Mouse (Mus musculus): ENCODE results near the gene Bms1.

Gene Bms1

DNA sequence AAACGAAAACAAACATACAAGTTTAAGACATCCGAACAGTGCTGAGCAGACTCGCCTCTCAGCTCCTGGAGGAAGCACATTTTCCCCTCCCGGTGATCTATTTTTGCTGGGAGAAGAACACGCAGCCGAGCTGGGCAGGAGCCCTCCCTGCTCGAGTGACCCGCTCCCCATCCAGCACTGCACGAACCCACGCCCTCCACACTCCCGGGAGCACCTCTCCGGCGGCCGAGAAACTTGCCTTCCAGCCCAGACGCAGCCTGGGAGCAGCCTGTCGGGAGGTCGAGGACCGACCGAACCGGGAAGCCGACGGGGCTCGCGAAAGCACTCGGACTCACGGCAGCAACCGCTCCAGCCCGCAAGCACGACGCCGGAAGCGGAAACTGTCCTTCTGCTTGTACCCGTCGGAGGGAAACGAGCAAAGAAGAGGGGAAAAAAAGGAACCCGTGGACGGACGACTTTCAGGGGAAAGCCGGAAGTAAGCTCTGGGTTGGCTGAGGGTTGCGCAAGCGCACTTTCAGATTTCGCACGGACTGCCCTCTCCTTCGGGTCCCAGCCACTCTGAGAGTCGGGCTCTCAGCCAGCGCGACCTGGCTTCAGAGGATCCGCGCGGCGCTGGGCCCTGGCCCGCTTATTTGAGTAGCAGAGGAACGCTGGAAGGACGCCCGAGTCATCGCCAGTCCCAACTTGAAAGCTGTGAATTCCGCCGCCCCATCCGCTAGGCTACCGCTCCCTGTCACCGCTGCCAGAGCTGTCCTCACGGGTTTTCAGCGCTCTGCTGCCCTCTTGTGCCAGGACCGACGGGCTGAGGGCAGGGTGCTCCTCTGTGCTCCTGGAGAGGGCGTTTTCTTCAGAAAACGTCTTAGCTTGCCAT is at the start of gene Bms1:
TSS of gene Bms1 (minus strand) at position 425 of the 871 bp plus-strand sequence.
- peak; percentile 87 for DNase-seq (ENCODE audit: low spot score)

DNA sequence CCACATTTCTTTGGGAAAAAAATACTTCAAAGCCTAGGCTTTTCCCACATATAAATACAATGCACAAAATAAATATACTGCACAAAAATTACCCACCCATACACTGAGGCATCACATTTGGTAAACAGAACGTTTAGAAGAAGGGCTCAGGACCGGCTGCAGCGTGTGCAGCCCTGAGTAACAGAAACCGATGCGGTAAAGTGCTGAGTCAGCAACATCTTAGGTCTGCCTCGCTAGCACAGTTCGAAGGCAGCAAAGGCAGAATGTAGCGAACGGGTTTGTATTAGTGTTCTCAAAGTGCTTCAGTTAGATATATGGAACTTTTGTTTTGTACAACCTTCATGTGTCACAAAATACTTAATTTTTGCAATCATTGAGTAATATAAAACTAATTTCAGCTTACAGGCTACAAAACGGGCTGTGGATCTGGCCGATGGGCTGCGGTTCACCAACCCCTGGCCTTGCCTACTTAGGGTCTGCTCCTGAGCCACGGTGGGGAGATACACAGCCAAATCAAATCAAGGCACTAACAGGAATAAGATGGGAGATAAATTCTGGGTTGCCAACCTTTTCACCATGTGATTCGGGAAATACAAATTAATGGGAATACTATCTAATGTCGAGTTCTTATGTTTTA is 42.9 kb upstream of the Bms1 start:
- DNase-seq (ENCODE audit: low spot score): no peak

DNA sequence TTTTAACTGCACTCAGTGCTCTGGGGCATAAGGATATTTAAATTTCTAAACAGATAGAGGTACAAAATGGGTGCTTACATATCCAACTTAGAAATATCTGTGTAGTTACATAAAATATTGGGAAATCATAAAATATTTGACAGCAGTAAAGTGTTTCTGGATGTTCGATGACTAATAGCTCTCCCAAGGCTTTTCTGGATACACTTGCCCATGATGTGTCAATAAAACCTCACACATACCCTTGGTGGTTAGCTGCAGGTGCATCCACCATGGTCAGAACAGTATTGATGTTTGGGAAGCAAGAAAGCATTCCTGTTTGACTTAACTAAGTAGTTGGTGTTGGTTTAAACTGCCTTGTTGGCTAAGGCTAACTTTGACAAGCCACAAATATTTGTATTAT is 38.5 kb upstream of the Bms1 start:
- DNase-seq (ENCODE audit: low spot score): no peak

DNA sequence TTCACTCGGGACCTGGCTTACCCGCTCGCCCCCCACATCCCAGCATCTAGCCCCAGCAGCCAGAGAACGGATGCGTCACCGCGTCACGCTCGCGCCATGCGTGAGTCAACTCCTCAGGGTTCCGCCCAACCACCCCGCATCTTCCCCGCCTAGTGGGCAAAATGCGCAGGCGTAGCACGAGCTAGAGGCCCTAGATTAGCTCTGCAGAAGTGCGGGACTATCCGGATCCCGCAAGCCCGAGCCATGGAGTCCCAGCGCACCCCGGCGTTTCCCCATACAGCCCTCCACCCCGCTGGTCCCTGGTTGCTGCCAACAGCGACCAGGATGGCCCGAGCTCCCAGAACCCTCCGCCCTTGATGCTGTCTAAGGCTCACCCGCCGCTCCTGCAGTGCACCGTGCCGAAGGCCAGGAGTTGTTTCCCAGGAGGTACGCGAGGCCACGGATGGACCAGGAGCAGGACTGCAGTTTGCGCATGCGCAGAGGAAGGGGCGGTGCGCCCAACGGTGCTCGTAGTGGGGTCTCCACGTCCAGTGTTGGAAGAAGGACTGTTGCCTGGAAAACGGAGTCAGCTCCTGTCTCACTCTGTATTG is 35.9 kb upstream of the Bms1 start, which contains the start of gene Zfp248:
TSS of gene Zfp248 (minus strand) at position 487 of the 590 bp plus-strand sequence.
- peak; percentile 74 for DNase-seq (ENCODE audit: low spot score)

DNA sequence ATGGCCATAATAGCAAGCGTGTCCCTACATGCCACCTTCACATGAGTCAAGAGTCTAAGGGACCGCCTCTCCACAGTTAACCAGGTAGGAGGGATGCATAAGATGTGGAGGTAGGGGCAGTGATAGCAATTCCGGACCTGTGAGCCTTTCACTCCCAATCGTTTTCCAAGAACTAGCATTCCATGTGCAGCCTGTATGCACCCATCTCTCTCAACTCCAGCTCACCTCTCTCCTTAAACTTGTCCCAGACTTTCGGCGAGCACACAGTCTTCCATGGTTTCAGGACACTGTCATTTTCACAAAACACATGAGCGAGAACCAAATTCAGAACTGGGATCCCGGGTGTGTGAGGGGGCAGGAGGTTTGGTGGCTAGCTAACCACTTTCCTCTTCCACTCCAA is 35.2 kb upstream of the Bms1 start:
- DNase-seq (ENCODE audit: low spot score): peak; percentile 9

DNA sequence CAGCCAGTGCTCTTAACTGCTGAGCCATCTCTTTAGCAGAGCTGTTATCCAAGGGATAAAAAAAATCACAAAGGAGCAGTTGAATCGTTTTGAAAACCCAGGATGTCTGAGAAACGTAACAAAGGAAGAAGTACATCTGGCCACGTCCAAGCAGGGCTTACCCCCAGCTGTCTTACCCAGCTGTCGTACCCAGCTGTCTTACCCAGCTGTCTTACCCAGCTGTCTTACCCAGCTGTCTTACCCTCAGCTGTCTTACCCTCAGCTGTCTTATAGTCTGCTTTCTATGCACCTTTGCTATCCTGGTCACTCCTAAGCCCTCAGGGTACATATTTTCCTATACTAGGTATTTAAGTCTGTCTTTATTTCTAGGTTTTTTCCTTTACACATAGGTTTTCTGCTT is 12.2 kb upstream of the Bms1 start:
- no peak for DNase-seq (ENCODE audit: low spot score)

DNA sequence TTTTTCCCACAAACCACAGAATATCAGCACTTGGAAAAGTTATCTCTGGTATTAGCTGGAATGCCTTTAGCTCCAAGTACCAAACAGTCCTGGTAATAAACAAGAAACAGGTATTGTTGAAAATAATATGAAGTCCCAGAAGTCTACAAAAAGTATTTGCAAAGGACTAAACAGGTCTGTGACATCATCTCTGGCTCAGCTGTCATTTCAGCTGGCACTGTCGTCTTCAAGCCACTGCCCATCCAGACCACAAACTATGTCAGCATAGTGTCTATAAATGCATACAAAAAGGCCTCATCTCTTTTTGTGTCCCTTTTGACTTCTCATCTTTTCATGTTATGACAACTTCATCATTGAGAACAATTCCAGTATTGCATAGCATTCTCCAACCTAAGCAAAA is 7.4 kb upstream of the Bms1 start:
- DNase-seq (ENCODE audit: low spot score): no peak

DNA sequence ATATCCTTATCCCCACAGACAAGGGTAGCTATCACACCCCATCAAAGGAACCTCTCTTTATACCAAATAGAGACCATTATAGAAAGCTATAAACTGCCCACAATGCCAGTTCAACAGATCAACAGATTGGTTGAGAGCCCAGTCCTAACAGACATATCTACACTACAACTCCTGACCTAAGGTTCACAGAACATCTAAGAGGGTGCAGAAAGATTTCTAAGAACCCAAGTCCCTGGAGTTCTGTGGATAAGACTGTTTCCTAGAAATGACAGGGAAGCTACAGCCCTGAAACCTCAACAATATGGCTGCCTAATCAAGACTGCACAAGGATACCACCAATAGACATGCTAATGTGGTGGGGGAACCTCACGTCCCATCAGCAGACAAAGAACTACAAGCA is 8.8 kb downstream of the Bms1 start:
- no peak for DNase-seq (ENCODE audit: low spot score)

DNA sequence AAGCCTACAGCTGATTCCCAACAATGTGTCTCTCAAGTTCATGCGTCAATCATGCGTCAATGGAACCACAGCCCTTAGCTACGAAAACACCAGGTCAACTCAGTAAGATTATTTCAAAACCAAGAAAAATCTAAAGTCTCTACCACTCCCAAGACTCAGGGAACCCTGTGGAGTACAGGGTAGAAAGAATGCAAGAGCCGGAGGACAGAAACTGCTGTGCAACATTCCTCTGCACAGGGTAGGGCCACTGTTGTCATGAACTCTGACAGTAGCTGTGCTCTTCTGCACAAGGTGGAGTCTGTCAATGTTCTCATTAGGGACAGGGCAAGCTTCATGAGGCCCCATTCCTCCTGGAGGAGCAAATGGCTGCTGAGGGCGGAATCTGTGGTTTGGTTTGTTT is 10.8 kb downstream of the Bms1 start:
- DNase-seq (ENCODE audit: low spot score): no peak

DNA sequence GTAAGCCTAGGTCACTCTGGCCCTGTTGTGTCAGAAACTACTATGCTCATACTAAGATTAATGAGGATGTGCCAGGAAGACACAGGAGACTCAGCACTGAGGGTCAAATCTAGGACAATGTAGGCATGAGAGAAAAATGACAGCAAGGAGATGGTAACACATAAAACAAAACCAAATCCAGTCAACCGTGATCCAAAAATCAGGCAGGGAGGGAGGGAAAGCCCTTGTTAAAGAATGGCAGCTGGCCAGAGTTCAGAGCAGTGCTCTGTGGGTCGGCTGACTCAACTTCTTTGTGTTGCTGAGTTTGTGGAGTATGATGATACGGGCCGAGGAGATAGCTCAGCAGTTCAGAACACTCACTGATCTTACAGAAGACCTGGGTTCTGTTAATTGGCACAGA is 12.9 kb downstream of the Bms1 start:
- DNase-seq (ENCODE audit: low spot score): no peak

DNA sequence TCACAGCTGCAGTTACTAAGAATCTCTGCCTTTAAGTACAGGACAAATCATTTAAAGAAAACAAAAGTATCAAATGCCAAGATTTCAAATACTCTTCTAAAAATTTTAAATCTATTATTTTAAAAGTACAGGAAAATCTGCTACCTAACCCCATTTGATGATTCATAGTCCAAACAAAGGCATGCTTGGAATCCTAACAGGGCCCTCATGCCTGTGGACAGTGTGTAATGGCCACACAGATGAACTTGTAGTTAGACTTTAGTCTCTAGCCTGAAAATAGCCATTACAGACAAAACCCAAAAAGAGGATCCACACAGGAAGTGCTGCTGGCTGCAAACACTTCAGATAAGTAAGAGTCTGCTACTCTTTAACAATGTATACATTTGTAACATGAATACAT is 28.5 kb downstream of the Bms1 start:
- DNase-seq (ENCODE audit: low spot score): no peak

DNA sequence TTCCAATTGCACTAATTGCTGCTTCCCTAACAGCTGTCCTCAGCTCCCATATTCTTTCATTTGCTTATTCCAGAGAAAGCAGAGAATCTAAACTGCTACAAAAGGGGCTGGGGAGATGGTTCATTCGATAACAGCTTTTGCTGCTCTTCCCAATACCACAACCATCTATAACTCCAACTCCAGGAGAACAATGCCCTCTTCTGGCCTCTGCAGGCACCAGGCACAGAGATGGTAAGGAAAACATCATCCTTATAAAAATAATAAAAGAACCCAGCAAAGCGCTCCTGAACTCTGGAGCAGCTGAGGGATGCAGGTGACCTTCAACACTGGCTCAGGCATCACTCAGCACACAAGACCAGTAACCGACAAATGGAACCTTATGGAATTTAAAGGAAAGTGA is 33.3 kb downstream of the Bms1 start:
- no peak for DNase-seq (ENCODE audit: low spot score)

DNA sequence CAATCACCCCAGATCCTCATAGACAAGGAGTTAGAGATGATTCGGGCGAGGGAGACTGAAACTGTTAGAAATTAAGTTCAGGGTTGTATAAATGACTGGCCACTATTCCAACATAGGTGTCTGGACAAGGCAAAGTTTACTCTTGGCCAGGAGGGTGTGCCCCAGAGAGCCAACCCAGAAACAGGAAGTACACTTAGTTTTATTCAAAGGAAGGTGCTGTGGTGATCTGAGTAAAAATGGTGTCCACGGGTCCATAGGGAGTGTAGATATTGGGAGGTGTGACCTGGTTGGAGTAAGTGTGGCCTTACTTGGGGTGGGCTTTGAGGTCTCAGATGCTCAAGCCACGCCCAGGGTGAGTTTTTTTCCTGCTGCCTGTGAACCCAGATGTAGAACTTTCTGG is 38.0 kb downstream of the Bms1 start:
- no peak for DNase-seq (ENCODE audit: low spot score)

DNA sequence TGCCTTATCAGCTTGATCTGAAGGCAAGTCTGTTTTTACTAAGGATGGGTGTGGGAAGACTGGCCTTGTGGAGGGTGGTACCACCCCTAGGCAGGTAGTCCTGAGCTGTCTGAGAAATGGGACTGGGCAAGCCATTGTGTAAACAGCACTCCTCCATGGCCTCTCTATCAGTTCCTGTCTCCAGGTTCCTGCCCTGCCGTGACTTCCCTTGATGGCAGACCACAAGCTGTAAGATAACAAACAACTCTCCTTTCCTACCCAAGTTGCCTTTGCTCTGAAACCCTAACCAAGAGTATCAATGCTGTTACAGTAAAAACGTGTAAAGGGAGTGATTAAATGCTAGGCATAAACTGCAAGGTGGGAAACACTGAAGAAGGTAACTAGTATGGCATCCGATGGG is 38.6 kb downstream of the Bms1 start:
- DNase-seq (ENCODE audit: low spot score): no peak

DNA sequence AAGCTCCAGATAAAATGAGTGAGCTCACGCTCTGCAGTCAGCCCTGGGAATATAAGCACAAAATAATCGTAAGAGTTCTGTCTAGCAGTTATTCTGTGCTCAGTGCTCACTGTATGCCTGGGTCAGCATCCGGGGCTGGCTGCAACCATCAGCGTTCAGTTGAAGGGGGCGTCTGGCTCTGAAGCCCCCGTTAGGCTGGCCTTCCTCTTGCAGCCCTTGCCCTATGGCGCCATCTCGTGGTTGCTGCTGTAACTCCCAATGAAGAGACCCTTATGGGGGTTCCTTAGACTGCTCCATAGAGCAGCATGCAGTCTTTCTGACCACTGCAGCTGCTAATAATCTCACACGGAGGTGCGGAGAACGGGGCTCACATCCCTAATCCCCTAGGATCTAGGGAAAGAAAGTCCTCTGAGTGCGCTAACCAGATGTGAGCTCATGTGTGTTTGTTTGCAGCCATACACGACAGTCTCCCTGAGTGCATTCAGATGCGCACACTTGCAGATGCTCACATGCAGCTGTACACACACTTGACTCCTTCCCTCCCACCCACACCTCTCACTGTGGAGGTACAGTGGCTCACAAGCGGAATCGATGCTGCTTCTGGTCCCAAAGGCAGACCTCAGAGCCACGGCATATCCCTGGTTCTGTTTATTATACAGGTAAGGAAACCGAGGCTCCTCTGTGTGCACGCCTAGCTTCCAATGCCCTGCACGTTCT is 39.7 kb downstream of the Bms1 start:
- DNase-seq (ENCODE audit: low spot score): peak; percentile 60

DNA sequence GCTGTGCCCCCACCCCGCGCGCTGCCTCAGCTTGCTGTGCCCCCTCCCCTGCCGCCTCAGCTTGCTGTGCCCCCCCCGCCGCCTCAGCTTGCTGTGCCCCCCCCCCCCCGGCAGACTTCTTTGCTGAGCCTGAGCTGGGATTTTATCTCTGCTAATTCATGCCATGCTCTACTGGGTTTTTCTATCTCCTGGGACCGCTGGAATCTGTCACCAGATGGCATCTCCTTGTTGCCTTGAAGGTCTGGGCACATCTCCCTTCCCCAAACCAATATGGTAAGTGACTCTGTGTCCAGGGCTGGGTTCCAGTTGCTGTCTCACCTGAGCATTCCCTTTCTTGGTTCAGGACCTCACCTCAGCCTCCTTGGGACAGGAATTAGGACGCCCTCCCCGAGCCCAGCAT is 41.7 kb downstream of the Bms1 start:
- DNase-seq (ENCODE audit: low spot score): no peak

DNA sequence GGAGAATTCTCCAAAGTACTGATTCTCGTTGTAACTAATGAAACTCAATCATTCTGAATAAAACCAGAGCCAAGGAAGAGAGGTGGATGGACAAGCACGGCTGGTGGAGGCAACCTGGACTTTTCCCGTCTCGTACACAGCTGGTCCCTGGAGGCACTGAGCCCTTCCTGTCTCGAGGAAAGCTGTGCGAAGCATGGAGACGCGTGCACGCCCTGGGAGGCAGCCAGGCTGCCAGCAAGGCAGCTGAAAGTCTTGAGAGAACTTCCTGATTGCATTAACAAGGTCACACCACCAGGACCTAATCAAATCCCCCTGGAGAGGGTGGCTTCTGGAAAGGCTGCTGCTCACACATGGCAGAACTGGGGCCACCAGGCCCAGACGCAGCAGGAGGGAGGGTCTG is 43.3 kb downstream of the Bms1 start:
- DNase-seq (ENCODE audit: low spot score): no peak

DNA sequence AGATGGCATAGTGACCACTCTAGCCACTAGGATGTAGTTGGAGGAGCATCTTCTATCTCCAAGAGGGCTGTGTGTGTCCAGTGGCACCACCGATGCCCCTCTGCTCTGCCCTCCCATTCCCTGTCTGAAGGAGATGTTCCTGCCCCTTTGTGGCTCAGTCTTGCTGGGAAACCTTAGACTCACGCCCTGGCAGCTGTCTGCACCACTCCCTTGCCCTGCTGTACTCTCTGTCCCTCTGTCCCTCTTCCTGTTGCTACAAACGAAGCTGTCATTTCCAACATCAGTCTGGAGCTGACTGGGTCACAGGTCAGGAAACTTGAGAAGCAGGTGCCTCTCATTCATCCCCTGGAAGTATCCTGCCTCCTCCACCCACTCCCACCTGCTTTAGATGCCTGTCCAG is 43.8 kb downstream of the Bms1 start:
- no peak for DNase-seq (ENCODE audit: low spot score)

DNA sequence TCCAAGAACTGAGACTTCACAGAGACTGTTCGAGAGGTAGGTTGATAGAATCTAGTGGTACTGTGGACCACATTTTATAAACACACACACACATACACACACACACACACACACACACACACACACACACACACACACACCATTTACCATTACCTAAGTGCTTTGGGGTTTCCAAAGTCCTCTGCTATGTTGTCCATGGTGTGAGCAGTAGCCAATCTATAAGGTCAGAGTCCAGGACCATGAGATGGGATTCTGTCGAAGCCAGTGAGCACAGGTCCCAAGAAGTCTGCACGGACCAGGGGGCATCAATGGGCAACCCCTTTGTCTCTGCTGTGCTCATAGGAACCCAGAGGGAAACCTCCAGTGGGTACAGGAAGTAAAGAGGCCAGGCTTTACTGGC is 44.2 kb downstream of the Bms1 start:
- no peak for DNase-seq (ENCODE audit: low spot score)

DNA sequence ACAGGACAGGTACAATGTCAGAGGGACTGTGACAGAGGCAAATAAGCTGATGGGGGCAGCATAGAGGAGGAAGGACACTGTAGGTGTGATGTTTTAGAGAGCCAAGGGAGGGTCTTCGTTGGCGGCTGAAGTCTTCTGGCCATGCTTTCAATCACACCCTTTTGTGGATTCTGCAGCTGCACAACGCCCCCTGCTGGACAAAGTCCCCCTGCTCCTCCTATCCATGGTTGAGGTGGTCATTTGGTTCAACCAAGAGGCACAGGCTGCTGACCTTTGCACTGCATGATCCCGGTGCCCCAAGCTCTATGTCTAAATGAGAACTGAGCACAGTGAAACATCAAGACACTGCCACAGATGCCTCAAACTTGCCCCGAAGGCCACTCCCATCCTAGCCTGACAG is 46.0 kb downstream of the Bms1 start:
- peak; percentile 43 for DNase-seq (ENCODE audit: low spot score)

DNA sequence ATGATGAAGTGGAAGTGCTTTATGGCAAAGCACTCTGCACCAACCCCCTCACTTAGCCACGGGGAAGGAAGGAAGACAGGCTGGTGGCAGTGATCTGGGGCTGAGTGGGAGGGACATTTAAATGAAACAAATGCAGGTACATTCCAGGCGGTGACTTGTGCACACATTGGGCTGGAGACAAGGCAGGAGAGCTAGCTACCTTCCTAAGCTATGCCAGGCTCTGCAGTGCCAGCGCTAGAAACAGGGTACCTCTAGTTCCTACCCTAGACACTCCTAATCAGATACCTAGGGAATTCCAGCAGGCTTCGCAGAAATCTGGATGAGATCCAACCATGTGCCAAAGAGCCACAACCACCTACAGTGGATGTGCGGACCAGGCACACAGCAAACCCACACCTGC is 46.5 kb downstream of the Bms1 start:
- no peak for DNase-seq (ENCODE audit: low spot score)

DNA sequence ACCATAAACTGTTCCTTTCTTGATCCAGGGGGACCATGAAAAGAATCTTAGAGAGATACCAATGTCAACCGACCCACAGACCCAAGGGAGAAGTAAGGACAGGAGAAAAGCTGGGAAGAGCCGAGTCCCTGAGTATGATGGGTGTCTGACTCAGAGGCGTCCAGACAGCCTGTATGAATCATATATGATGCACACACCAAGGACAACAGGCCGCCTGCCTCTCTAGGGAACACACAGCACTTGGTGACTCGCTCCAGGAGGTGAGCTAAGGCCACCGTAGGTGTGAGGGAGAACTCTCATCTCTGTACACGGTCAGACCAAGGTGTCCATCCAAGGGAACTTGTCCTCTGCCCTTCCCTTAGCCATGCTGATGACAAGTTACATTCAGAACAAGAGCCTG is 51.8 kb downstream of the Bms1 start:
- no peak for DNase-seq (ENCODE audit: low spot score)

DNA sequence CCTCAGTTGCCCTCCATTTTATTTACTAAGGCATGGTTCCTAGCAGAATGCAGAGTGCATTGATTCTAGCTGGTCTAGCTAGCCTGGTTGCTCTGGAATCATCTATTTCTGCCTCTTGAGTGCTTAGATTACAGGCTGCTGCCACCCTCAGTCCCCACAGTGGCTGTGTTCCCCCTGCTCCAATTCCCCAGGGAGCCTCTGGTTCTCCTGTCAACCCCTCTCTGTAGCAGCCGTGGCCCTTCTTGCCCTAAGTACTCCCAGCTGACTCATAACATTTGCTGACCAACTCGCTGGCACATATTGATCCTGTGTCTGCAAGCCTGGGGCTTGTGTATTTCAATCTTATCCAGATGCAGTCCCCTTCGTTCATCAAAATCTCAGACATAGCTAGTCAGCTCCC is 53.1 kb downstream of the Bms1 start:
- no peak for DNase-seq (ENCODE audit: low spot score)
